Mouse (Mus musculus): ENCODE data around the gene Slc17a2. TPM values are rescaled to one million over a fixed set of nuclear protein-coding genes. Genes with fewer than 3 reads are reported as not detected.

Slc17a2 gene
- polyA plus RNA-seq, 1 experiment from 2014 or later: 3.4 TPM

GRCm38 (mm10) chr13:23849299-23849698 lies 42.5 kb downstream of the Slc17a2 start:
- ATAC-seq (no peak), DNase-seq (ENCODE audit: low spot score) (no peak)
- TF ChIP-seq CTCF (IDR thresholded peaks at IDR 0.05): no peak
- no peak for TF ChIP-seq EP300 (IDR thresholded peaks at IDR 0.05)
- WGBS: 67% methylated on average over 2 of the region's 2 CpGs
- Histone ChIP-seq H3K4me1 (ENCODE audit: insufficient read depth, low read depth, low read length) (no peaks in the 10 kb centered on the region), H3K36me3 (ENCODE audit: insufficient read depth, low read length) (no peaks in the 10 kb centered on the region), H3K4me3 (ENCODE audit: low read depth, low read length) (no peak overlapping the region), H3K4me2 (replicated peaks; ENCODE audit: low read depth, low read length) (no peak overlapping the region), H3K27ac (ENCODE audit: low read length) (no peak overlapping the region), H3K27me3 (replicated peaks; ENCODE audit: insufficient read depth, low read length) (no peaks in the 10 kb centered on the region), H3K9me3 (ENCODE audit: low read length) (no peaks in the 10 kb centered on the region), H3K9ac (replicated peaks; ENCODE audit: low read depth) (no peak overlapping the region)

- TF ChIP-seq EP300 (IDR thresholded peaks at IDR 0.05) (no peak), CTCF (IDR thresholded peaks at IDR 0.05) (no peak)
- Histone ChIP-seq H3K4me2 (replicated peaks; ENCODE audit: low read depth, low read length) (no peak overlapping the region), H3K36me3 (ENCODE audit: insufficient read depth, low read length) (no peaks in the 10 kb centered on the region), H3K9me3 (ENCODE audit: low read length) (no peaks in the 10 kb centered on the region), H3K27ac (ENCODE audit: low read length) (no peak overlapping the region), H3K4me1 (ENCODE audit: insufficient read depth, low read depth, low read length) (no peaks in the 10 kb centered on the region), H3K27me3 (replicated peaks; ENCODE audit: insufficient read depth, low read length) (no peaks in the 10 kb centered on the region), H3K4me3 (ENCODE audit: low read depth, low read length) (no peak overlapping the region), H3K9ac (replicated peaks; ENCODE audit: low read depth) (no peak overlapping the region)
- 51% methylated on average over 3 of the region's 3 CpGs for WGBS
- DNase-seq (ENCODE audit: low spot score) (no peak), ATAC-seq (no peak)
These were observed 49.6 kb downstream of the Slc17a2 start for GRCm38 (mm10) chr13:23856401-23856800.

- Histone ChIP-seq H3K9ac (replicated peaks; ENCODE audit: low read depth) (no peak overlapping the region), H3K4me3 (ENCODE audit: low read depth, low read length) (no peak overlapping the region), H3K27ac (ENCODE audit: low read length) (no peak overlapping the region), H3K36me3 (ENCODE audit: insufficient read depth, low read length) (no peaks in the 10 kb centered on the region), H3K9me3 (ENCODE audit: low read length) (no peaks in the 10 kb centered on the region), H3K4me1 (ENCODE audit: insufficient read depth, low read depth, low read length) (peaks cover 5% of the 10 kb centered on the region; the same call in 1 of the 2 replicates), H3K27me3 (replicated peaks; ENCODE audit: insufficient read depth, low read length) (no peaks in the 10 kb centered on the region), H3K4me2 (replicated peaks; ENCODE audit: low read depth, low read length) (no peak overlapping the region)
- ATAC-seq (no peak), DNase-seq (ENCODE audit: low spot score) (no peak)
- TF ChIP-seq CTCF (IDR thresholded peaks at IDR 0.05): no peak
- TF ChIP-seq EP300 (IDR thresholded peaks at IDR 0.05): no peak
These were observed 55.0 kb downstream of the Slc17a2 start for GRCm38 (mm10) chr13:23861815-23862214.

- Histone ChIP-seq H3K36me3 (ENCODE audit: insufficient read depth, low read length) (no peaks in the 10 kb centered on the region), H3K9me3 (ENCODE audit: low read length) (no peaks in the 10 kb centered on the region), H3K4me2 (replicated peaks; ENCODE audit: low read depth, low read length) (no peak overlapping the region), H3K27ac (ENCODE audit: low read length) (no peak overlapping the region), H3K4me3 (ENCODE audit: low read depth, low read length) (no peak overlapping the region), H3K9ac (replicated peaks; ENCODE audit: low read depth) (no peak overlapping the region), H3K4me1 (ENCODE audit: insufficient read depth, low read depth, low read length) (peaks cover 5% of the 10 kb centered on the region; the same call in 1 of the 2 replicates), H3K27me3 (replicated peaks; ENCODE audit: insufficient read depth, low read length) (no peaks in the 10 kb centered on the region)
- WGBS: 32% methylated on average over 9 of the region's 9 CpGs
- TF ChIP-seq EP300 (IDR thresholded peaks at IDR 0.05): no peak
- TF ChIP-seq CTCF (IDR thresholded peaks at IDR 0.05): no peak
- ATAC-seq (no peak), DNase-seq (ENCODE audit: low spot score) (peak; percentile 9)
These were observed 57.9 kb downstream of the Slc17a2 start for GRCm38 (mm10) chr13:23864711-23865110.

GRCm38 (mm10) chr13:23866086-23866710 lies 59.4 kb downstream of the Slc17a2 start:
- WGBS: 44% methylated on average over 9 of the region's 9 CpGs
- Histone ChIP-seq H3K4me2 (replicated peaks; ENCODE audit: low read depth, low read length) (no peak overlapping the region), H3K4me1 (ENCODE audit: insufficient read depth, low read depth, low read length) (peaks cover 5% of the 10 kb centered on the region; the same call in 1 of the 2 replicates), H3K9me3 (ENCODE audit: low read length) (no peaks in the 10 kb centered on the region), H3K27me3 (replicated peaks; ENCODE audit: insufficient read depth, low read length) (no peaks in the 10 kb centered on the region), H3K4me3 (ENCODE audit: low read depth, low read length) (no peak overlapping the region), H3K9ac (replicated peaks; ENCODE audit: low read depth) (no peak overlapping the region), H3K27ac (ENCODE audit: low read length) (no peak overlapping the region), H3K36me3 (ENCODE audit: insufficient read depth, low read length) (no peaks in the 10 kb centered on the region)
- ATAC-seq (peak; percentile 55; the same call in 1 of the 2 replicates), DNase-seq (ENCODE audit: low spot score) (peak; percentile 28)
- TF ChIP-seq CTCF (IDR thresholded peaks at IDR 0.05) (no peak), EP300 (IDR thresholded peaks at IDR 0.05) (no peak)

- Histone ChIP-seq H3K9me3 (ENCODE audit: low read length) (no peaks in the 10 kb centered on the region), H3K27me3 (replicated peaks; ENCODE audit: insufficient read depth, low read length) (no peaks in the 10 kb centered on the region), H3K27ac (ENCODE audit: low read length) (no peak overlapping the region), H3K4me3 (ENCODE audit: low read depth, low read length) (no peak overlapping the region), H3K9ac (replicated peaks; ENCODE audit: low read depth) (no peak overlapping the region), H3K4me2 (replicated peaks; ENCODE audit: low read depth, low read length) (no peak overlapping the region), H3K4me1 (ENCODE audit: insufficient read depth, low read depth, low read length) (peaks cover 5% of the 10 kb centered on the region; the same call in 1 of the 2 replicates), H3K36me3 (ENCODE audit: insufficient read depth, low read length) (no peaks in the 10 kb centered on the region)
- DNase-seq (ENCODE audit: low spot score): no peak
- 77% methylated on average over 6 of the region's 6 CpGs for WGBS
- no peak for TF ChIP-seq EP300 (IDR thresholded peaks at IDR 0.05)
- TF ChIP-seq CTCF (IDR thresholded peaks at IDR 0.05): no peak
- ATAC-seq: no peak
These were observed 60.2 kb downstream of the Slc17a2 start for GRCm38 (mm10) chr13:23867000-23867399.
